Mouse (Mus musculus): ENCODE data around the gene Allc. TPM values are rescaled to one million over a fixed set of nuclear protein-coding genes. Genes with fewer than 3 reads are reported as not detected.

Allc gene
- total and polyA plus RNA-seq, 3 experiments: not detected

- dilution Hi-C loops (cut with MboI; ENCODE audit: extremely low pct_ligation_motif_present, extremely low pct_unique_long_range_greater_than_20kb, low sequenced_read_pairs): no loop called here
- H3K4me3 ChIP-seq (replicated peaks in 1 of 3; ENCODE audit: low read depth in 2 of 3, low read length in 2 of 3, poor library complexity in 1 of 3): no peak within 1 kb of the TSS
- TF ChIP-seq RAD21 (IDR thresholded peaks at IDR 0.05; ENCODE audit: low read depth, low read length): no peak
- TF ChIP-seq SIN3A (IDR thresholded peaks at IDR 0.05; ENCODE audit: low read length): no peak
- no peak for TF ChIP-seq JUN (IDR thresholded peaks at IDR 0.05; ENCODE audit: insufficient read depth, low read depth, low read length)
- no peak for TF ChIP-seq MAFK (IDR thresholded peaks at IDR 0.05; ENCODE audit: insufficient replicate concordance, low read length)
- TF ChIP-seq ZMIZ1 (IDR thresholded peaks at IDR 0.05; ENCODE audit: low read depth, low read length): no peak
- no peak for TF ChIP-seq E2F4 (IDR thresholded peaks at IDR 0.05; ENCODE audit: insufficient replicate concordance, low read depth, low read length)
- TF ChIP-seq USF2 (conservative IDR thresholded peaks at IDR 0.05; ENCODE audit: low read depth, low read length): no peak
- no peaks in the 10 kb centered on the region for H3K9me3 ChIP-seq (replicated peaks; ENCODE audit: low read length)
- no peaks in the 10 kb centered on the region for H3K36me3 ChIP-seq (replicated peaks in 1 of 2; ENCODE audit: control insufficient read depth in 1 of 2, insufficient read depth in 1 of 2, low read length in 1 of 2)
- no peaks in the 10 kb centered on the region for H3K79me2 ChIP-seq (replicated peaks; ENCODE audit: control insufficient read depth, extremely low read depth, insufficient read depth, poor library complexity, severe bottlenecking)
- peaks cover 0 to 4% of the 10 kb centered on the region in 2 experiments; a peak in 1 of 4 replicates for H3K4me1 ChIP-seq (ENCODE audit: control insufficient read depth in 1 of 2, insufficient read depth in 2 of 2)
- H3K27ac ChIP-seq (ENCODE audit: insufficient read depth, low read depth): no peak within 1 kb of the TSS
- no peak within 1 kb of the TSS for H3K4me2 ChIP-seq (ENCODE audit: insufficient read depth, low read depth, poor library complexity, severe bottlenecking)
- no peak within 1 kb of the TSS for H3K9ac ChIP-seq (ENCODE audit: insufficient read depth, low read depth)
- no peaks in the 10 kb centered on the region for H3K27me3 ChIP-seq (replicated peaks)
- in situ Hi-C loops (cut with MboI; ENCODE audit: low pct_ligation_motif_present, low pct_unique_long_range_greater_than_20kb, low sequenced_read_pairs): no loop called here
- no peak for DNase-seq (ENCODE audit: extremely low read depth)
Measured at GRCm38 (mm10) chr12:28552299-28552698, 30.0 kb downstream of the Allc start, which contains the start of gene Dcdc2c. Gene Dcdc2c, minus strand, starts transcription at chr12:28552399.

DNA sequence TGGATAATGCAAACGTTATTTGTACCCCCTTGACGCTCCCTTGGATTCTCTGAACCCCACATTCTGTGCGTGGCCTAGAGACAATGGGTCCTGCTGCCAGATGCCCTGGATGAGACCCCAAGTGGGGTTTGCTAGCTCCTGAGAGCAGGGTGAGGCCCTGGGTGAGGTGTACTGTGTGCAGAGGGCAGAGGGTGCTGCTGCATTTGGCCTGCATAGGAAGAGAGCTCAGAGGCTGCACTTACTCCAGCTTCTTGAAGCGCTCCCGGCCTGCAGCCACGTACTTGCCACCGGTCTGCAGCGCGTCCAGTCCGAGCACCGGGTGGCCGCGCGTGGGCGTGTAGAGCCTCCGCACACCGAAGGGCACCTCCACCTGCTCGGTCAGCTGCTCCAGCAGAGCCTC is 30.5 kb downstream of the Allc start:
- dilution Hi-C loops (cut with MboI; ENCODE audit: extremely low pct_ligation_motif_present, extremely low pct_unique_long_range_greater_than_20kb, low sequenced_read_pairs) (no loop called here), in situ Hi-C loops (cut with MboI; ENCODE audit: low pct_ligation_motif_present, low pct_unique_long_range_greater_than_20kb, low sequenced_read_pairs) (no loop called here)
- Histone ChIP-seq H3K36me3 (replicated peaks in 1 of 2; ENCODE audit: control insufficient read depth in 1 of 2, insufficient read depth in 1 of 2, low read length in 1 of 2) (no peaks in the 10 kb centered on the region), H3K27me3 (replicated peaks) (no peaks in the 10 kb centered on the region), H3K4me2 (ENCODE audit: insufficient read depth, low read depth, poor library complexity, severe bottlenecking) (no peak overlapping the region), H3K9ac (ENCODE audit: insufficient read depth, low read depth) (no peak overlapping the region), H3K4me3 (replicated peaks in 1 of 3; ENCODE audit: low read depth in 2 of 3, low read length in 2 of 3, poor library complexity in 1 of 3) (no peak overlapping the region), H3K79me2 (replicated peaks; ENCODE audit: control insufficient read depth, extremely low read depth, insufficient read depth, poor library complexity, severe bottlenecking) (no peaks in the 10 kb centered on the region), H3K9me3 (replicated peaks; ENCODE audit: low read length) (no peaks in the 10 kb centered on the region), H3K4me1 (ENCODE audit: control insufficient read depth in 1 of 2, insufficient read depth in 2 of 2) (peaks cover 0 to 6% of the 10 kb centered on the region in 2 experiments; a peak in 1 of 4 replicates), H3K27ac (ENCODE audit: insufficient read depth, low read depth) (no peak overlapping the region)
- DNase-seq (ENCODE audit: extremely low read depth): no peak
- TF ChIP-seq SIN3A (IDR thresholded peaks at IDR 0.05; ENCODE audit: low read length) (no peak), JUN (IDR thresholded peaks at IDR 0.05; ENCODE audit: insufficient read depth, low read depth, low read length) (no peak), POLR2A (IDR thresholded peaks at IDR 0.05; ENCODE audit: low read depth, low read length) (no peak), TCF12 (IDR thresholded peaks at IDR 0.05; ENCODE audit: low read depth, low read length) (no peak), EP300 (IDR thresholded peaks at IDR 0.05; ENCODE audit: low read length) (no peak), RAD21 (IDR thresholded peaks at IDR 0.05; ENCODE audit: low read depth, low read length) (no peak), ZNF384 (IDR thresholded peaks at IDR 0.05; ENCODE audit: low read depth, low read length) (no peak), USF2 (conservative IDR thresholded peaks at IDR 0.05; ENCODE audit: low read depth, low read length) (no peak), MAX (IDR thresholded peaks at IDR 0.05; ENCODE audit: low read length) (no peak), MAFK (IDR thresholded peaks at IDR 0.05; ENCODE audit: insufficient replicate concordance, low read length) (no peak), USF1 (IDR thresholded peaks at IDR 0.05; ENCODE audit: low read depth, low read length) (no peak)

DNA sequence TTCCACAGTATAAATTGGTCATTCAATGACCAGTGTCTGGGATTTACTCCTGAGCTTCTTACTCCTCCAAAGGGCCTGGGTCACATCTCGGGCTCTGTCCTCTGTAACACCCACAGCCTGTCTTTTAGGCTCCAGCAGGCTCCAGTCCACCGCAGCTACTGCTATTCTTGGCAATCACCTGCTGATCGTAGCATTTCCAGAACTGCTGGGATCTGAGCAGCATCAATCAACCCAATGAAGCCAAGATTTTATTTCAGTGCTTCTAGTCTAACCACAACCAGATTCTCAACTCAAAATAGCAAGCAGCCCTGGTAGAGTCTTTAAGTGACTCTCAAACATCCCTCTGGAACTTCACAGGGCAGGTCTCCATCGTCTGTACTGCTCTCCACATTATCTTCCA is 33.4 kb downstream of the Allc start:
- dilution Hi-C loops (cut with MboI; ENCODE audit: extremely low pct_ligation_motif_present, extremely low pct_unique_long_range_greater_than_20kb, low sequenced_read_pairs): no loop called here
- H3K36me3 ChIP-seq (replicated peaks in 1 of 2; ENCODE audit: control insufficient read depth in 1 of 2, insufficient read depth in 1 of 2, low read length in 1 of 2): no peaks in the 10 kb centered on the region
- no peaks in the 10 kb centered on the region for H3K27me3 ChIP-seq (replicated peaks)
- H3K27ac ChIP-seq (ENCODE audit: insufficient read depth, low read depth): no peak overlapping the region
- H3K9me3 ChIP-seq (replicated peaks; ENCODE audit: low read length): no peaks in the 10 kb centered on the region
- no peak overlapping the region for H3K9ac ChIP-seq (ENCODE audit: insufficient read depth, low read depth)
- peaks cover 0 to 3% of the 10 kb centered on the region in 2 experiments; a peak in 1 of 4 replicates for H3K4me1 ChIP-seq (ENCODE audit: control insufficient read depth in 1 of 2, insufficient read depth in 2 of 2)
- DNase-seq (ENCODE audit: extremely low read depth): no peak
- H3K79me2 ChIP-seq (replicated peaks; ENCODE audit: control insufficient read depth, extremely low read depth, insufficient read depth, poor library complexity, severe bottlenecking): no peaks in the 10 kb centered on the region
- no peak overlapping the region for H3K4me2 ChIP-seq (ENCODE audit: insufficient read depth, low read depth, poor library complexity, severe bottlenecking)
- H3K4me3 ChIP-seq (replicated peaks in 1 of 3; ENCODE audit: low read depth in 2 of 3, low read length in 2 of 3, poor library complexity in 1 of 3): no peak overlapping the region
- in situ Hi-C loops (cut with MboI; ENCODE audit: low pct_ligation_motif_present, low pct_unique_long_range_greater_than_20kb, low sequenced_read_pairs): no loop called here
- TF ChIP-seq ETS1 (conservative IDR thresholded peaks at IDR 0.05; ENCODE audit: low read depth, low read length) (no peak), ZC3H11A (IDR thresholded peaks at IDR 0.05; ENCODE audit: low read depth, low read length) (no peak), GABPA (IDR thresholded peaks at IDR 0.05; ENCODE audit: insufficient replicate concordance, low read depth, low read length) (no peak), NELFE (IDR thresholded peaks at IDR 0.05; ENCODE audit: low read depth, low read length) (no peak), POLR2A (IDR thresholded peaks at IDR 0.05; ENCODE audit: low read depth, low read length) (no peak), MAZ (IDR thresholded peaks at IDR 0.05; ENCODE audit: low read depth, low read length) (no peak), JUN (IDR thresholded peaks at IDR 0.05; ENCODE audit: insufficient read depth, low read depth, low read length) (no peak), CHD1 (IDR thresholded peaks at IDR 0.05; ENCODE audit: low read depth, low read length) (no peak), RAD21 (IDR thresholded peaks at IDR 0.05; ENCODE audit: low read depth, low read length) (no peak), ELF1 (IDR thresholded peaks at IDR 0.05; ENCODE audit: low read depth, low read length) (no peak), IRF4 (IDR thresholded peaks at IDR 0.05; ENCODE audit: low read depth, low read length) (no peak), PAX5 (IDR thresholded peaks at IDR 0.05; ENCODE audit: low read length) (no peak), ZNF384 (IDR thresholded peaks at IDR 0.05; ENCODE audit: low read depth, low read length) (no peak), SMC3 (IDR thresholded peaks at IDR 0.05; ENCODE audit: low read depth, low read length) (no peak), MAX (IDR thresholded peaks at IDR 0.05; ENCODE audit: low read length) (no peak), MAFK (IDR thresholded peaks at IDR 0.05; ENCODE audit: insufficient replicate concordance, low read length) (no peak), KAT2A (IDR thresholded peaks at IDR 0.05; ENCODE audit: insufficient replicate concordance, low read length) (no peak), JUND (conservative IDR thresholded peaks at IDR 0.05; ENCODE audit: low read depth, low read length) (no peak)

Data from CH12.LX (cell line).